Mouse (Mus musculus) thymus, adult 2 months (tissue): Measurements from ENCODE around the gene Flot2. TPM values are rescaled to one million over a fixed set of nuclear protein-coding genes. Genes with fewer than 3 reads are reported as not detected.

Experiments used
- DNase-seq: peaks from one replicate; pipeline ENCODE4 v3.0.0; 2021
- H3K27ac ChIP-seq: fragments of 200-500 bp; 2 replicates; pipeline ENCODE4 v1.5.1; 2012; ENCODE audit warnings: low read length, control low read depth; ENCODE audit not compliant: control insufficient read depth, insufficient read depth
- H3K27me3 ChIP-seq: fragments of 200-500 bp; 2 replicates; pipeline ENCODE4 v1.6.1; 2012; ENCODE audit warnings: mild to moderate bottlenecking, low read length, moderate library complexity, mixed read lengths; ENCODE audit not compliant: control insufficient read depth, insufficient read depth
- H3K36me3 ChIP-seq: fragments of 200-500 bp; 2 replicates; pipeline ENCODE4 v1.6.1; 2012; ENCODE audit warnings: mild to moderate bottlenecking, low read length, moderate library complexity; ENCODE audit not compliant: control insufficient read depth, insufficient read depth
- H3K4me1 ChIP-seq: fragments of 200-500 bp; replicated peaks from 2 replicates; pipeline ENCODE4 v1.6.1; 2012; ENCODE audit warnings: low read length; ENCODE audit not compliant: control insufficient read depth, insufficient read depth
- H3K4me3 ChIP-seq: fragments of 200-500 bp; 2 replicates; pipeline ENCODE4 v1.5.1; 2012; ENCODE audit warnings: mild to moderate bottlenecking, low read length, control low read depth, moderate library complexity; ENCODE audit not compliant: control insufficient read depth, insufficient read depth
- CTCF ChIP-seq: fragments of 200-500 bp; IDR thresholded peaks from 2 replicates; pipeline ENCODE4 v1.5.1; 2012; ENCODE audit warnings: mild to moderate bottlenecking, control low read depth, low read length, moderate library complexity, borderline replicate concordance; ENCODE audit not compliant: control insufficient read depth, poor library complexity, insufficient read depth; ENCODE audit errors: extremely low read depth
- POLR2A ChIP-seq: fragments of 200-500 bp; IDR thresholded peaks from 2 replicates; pipeline ENCODE4 v1.6.1; 2012; ENCODE audit warnings: mild to moderate bottlenecking, low read length, control low read depth, moderate library complexity; ENCODE audit not compliant: control insufficient read depth, poor library complexity, insufficient read depth; ENCODE audit errors: extremely low read depth
- WGBS: fragments of 180-500 bp; shearing (Covaris S2); methylation state at CpG from one replicate; pipeline ENCODE4 v1.1.7; 2018; 5-methylcytosine and 5-hydroxymethylcytosine counted together
- polyA plus RNA-seq: library from polyadenylated mRNA; depleted of rRNA; stranded (reverse); fragments of >200 nt; gene quantifications from 2 replicates; pipeline ENCODE4 v1.2.3, GENCODE M21; 2012

The Flot2 gene
- polyA plus RNA-seq, 1 experiment: 136 TPM

GRCm38 (mm10) chr11:78071938-78072337, 34.2 kb downstream of the Flot2 start:
- Histone ChIP-seq H3K4me1 (0 out of 2 replicates have a peak, but pooled peaks cover 4% of the 10 kb centered on the region), H3K4me3 (no peak overlapping the region), H3K36me3 (peaks cover 21% of the 10 kb centered on the region), H3K27me3 (no peaks in the 10 kb centered on the region), H3K27ac (no peak overlapping the region)
- 96% methylated on average over 5 of the region's 5 CpGs for WGBS
- TF ChIP-seq POLR2A: no peak
- TF ChIP-seq CTCF: no peak
- DNase-seq: no peak

GRCm38 (mm10) chr11:78072425-78073130, 34.8 kb downstream of the Flot2 start:
- WGBS: 65% methylated on average over 6 of the region's 6 CpGs
- no peak overlapping the region for H3K4me3 ChIP-seq
- H3K4me1 ChIP-seq: no peaks in the 10 kb centered on the region
- no peak overlapping the region for H3K27ac ChIP-seq
- TF ChIP-seq POLR2A: no peak
- no peak for TF ChIP-seq CTCF
- no peak for DNase-seq
- peaks cover 21% of the 10 kb centered on the region for H3K36me3 ChIP-seq
- no peaks in the 10 kb centered on the region for H3K27me3 ChIP-seq

GRCm38 (mm10) chr11:78073577-78074276, 36.0 kb downstream of the Flot2 start:
- Histone ChIP-seq H3K27me3 (no peaks in the 10 kb centered on the region), H3K27ac (no peak overlapping the region), H3K4me1 (no peaks in the 10 kb centered on the region), H3K36me3 (peaks cover 21% of the 10 kb centered on the region), H3K4me3 (no peak overlapping the region)
- no peak for DNase-seq
- WGBS: 95% methylated on average over 9 of the region's 9 CpGs
- TF ChIP-seq POLR2A (no peak), CTCF (no peak)

GRCm38 (mm10) chr11:78074277-78074652, 36.5 kb downstream of the Flot2 start:
- H3K4me1 ChIP-seq: no peaks in the 10 kb centered on the region

GRCm38 (mm10) chr11:78074666-78075065, 36.9 kb downstream of the Flot2 start:
- no peak for DNase-seq
- peaks cover 2% of the 10 kb centered on the region for H3K4me1 ChIP-seq

More at GRCm38 (mm10) chr11:78074277-78074652, 36.5 kb downstream of the Flot2 start:
- WGBS: 95% methylated on average over 2 of the region's 2 CpGs
- Histone ChIP-seq H3K4me3 (no peak overlapping the region), H3K36me3 (peaks cover 21% of the 10 kb centered on the region), H3K27me3 (no peaks in the 10 kb centered on the region), H3K27ac (no peak overlapping the region)
- no peak for DNase-seq
- TF ChIP-seq CTCF: no peak
- no peak for TF ChIP-seq POLR2A

GRCm38 (mm10) chr11:78079961-78080921, 42.5 kb downstream of the Flot2 start, which contains the start of gene Eral1:
Gene Eral1, minus strand, starts transcription at chr11:78080383.
- Histone ChIP-seq H3K27me3 (no peaks in the 10 kb centered on the region), H3K4me3 (peak within 1 kb of the TSS; percentile 88), H3K36me3 (peaks cover 8% of the 10 kb centered on the region), H3K27ac (no peak within 1 kb of the TSS), H3K4me1 (peaks cover 7% of the 10 kb centered on the region)
- WGBS: 1% methylated on average over 42 of the region's 42 CpGs
- TF ChIP-seq CTCF (no peak), POLR2A (peak; percentile 58; the same call in 1 of the 2 replicates)
- DNase-seq: peak; percentile 74

More at GRCm38 (mm10) chr11:78074666-78075065, 36.9 kb downstream of the Flot2 start:
- TF ChIP-seq CTCF: no peak
- no peak for TF ChIP-seq POLR2A
- Histone ChIP-seq H3K27ac (no peak overlapping the region), H3K4me3 (no peak overlapping the region), H3K27me3 (no peaks in the 10 kb centered on the region), H3K36me3 (peaks cover 21% of the 10 kb centered on the region)
- WGBS: 95% methylated on average over 4 of the region's 4 CpGs

- Histone ChIP-seq H3K27me3 (no peaks in the 10 kb centered on the region), H3K4me1 (peaks cover 7% of the 10 kb centered on the region), H3K36me3 (no peaks in the 10 kb centered on the region), H3K4me3 (no peak overlapping the region), H3K27ac (no peak overlapping the region)
- no peak for DNase-seq
- TF ChIP-seq POLR2A (no peak), CTCF (no peak)
- WGBS: 14% methylated on average over 1 of the region's 1 CpGs
These were observed 45.9 kb downstream of the Flot2 start for GRCm38 (mm10) chr11:78083595-78083994.
